Mouse (Mus musculus) embryo, embryonic 11.5 days (tissue): ENCODE measurements at regions not wholly inside any gene's neighbourhood (a gene's known extent, or its start where the extent isn't known, plus 50 kb on each side); places are given as distances from the start of the nearest gene placed in this dataset.
"Not testable (repeated sequence)": the region's sequence is repeated elsewhere in the genome, so short reads cannot be mapped to it uniquely, and the experiment has no call there.

ENCODE experiments used
- DNase-seq: peaks from one replicate; pipeline ENCODE4 v3.0.0-alpha.2; 2012; ENCODE audit warnings: low read depth, low spot score

GRCm38 (mm10) chr2:39420696-39421095 lies 194.4 kb upstream of the Ppp6c start:
- no peak for DNase-seq

- DNase-seq, result no peak
Observed at GRCm38 (mm10) chr2:39400336-39400735, 174.1 kb upstream of the Ppp6c start.

- DNase-seq, result no peak
Observed at GRCm38 (mm10) chr2:39399523-39399922, 173.3 kb upstream of the Ppp6c start.

GRCm38 (mm10) chr2:39394643-39395042 lies 168.4 kb upstream of the Ppp6c start:
- DNase-seq, result no peak

- DNase-seq, result no peak
Observed at GRCm38 (mm10) chr2:39377264-39377663, 151.0 kb upstream of the Ppp6c start.

GRCm38 (mm10) chr2:39373068-39373779 lies 147.0 kb upstream of the Ppp6c start:
- DNase-seq, result peak; percentile 88

- DNase-seq, result no peak
Observed at GRCm38 (mm10) chr2:39344207-39344606, 118.0 kb upstream of the Ppp6c start.

GRCm38 (mm10) chr2:39340406-39340805 lies 114.2 kb upstream of the Ppp6c start:
- no peak for DNase-seq

- no peak for DNase-seq
Observed at GRCm38 (mm10) chr2:39338832-39339649, 112.8 kb upstream of the Ppp6c start.

- DNase-seq, result no peak
Observed at GRCm38 (mm10) chr2:39337524-39337923, 111.3 kb upstream of the Ppp6c start.

- no peak for DNase-seq
Observed at GRCm38 (mm10) chr2:39325715-39326493, 99.7 kb upstream of the Ppp6c start.

GRCm38 (mm10) chr2:39325122-39325521 lies 98.9 kb upstream of the Ppp6c start:
- not testable (repeated sequence) for DNase-seq

- DNase-seq, result no peak
Observed at GRCm38 (mm10) chr2:39299798-39300382, 73.6 kb upstream of the Ppp6c start.

GRCm38 (mm10) chr2:39299290-39299689 lies 73.0 kb upstream of the Ppp6c start:
- DNase-seq, result no peak

- no peak for DNase-seq
Observed at GRCm38 (mm10) chr2:39295435-39295834, 69.2 kb upstream of the Ppp6c start.

- DNase-seq, result no peak
Observed at GRCm38 (mm10) chr2:39278218-39278617, 52.0 kb upstream of the Ppp6c start.
